18 mouse cellular contexts compared by ENCODE assay signal in genomic region chr10:63478946-63479345, GRCm38 (mm10). TPM values are rescaled to one million over a fixed set of nuclear protein-coding genes. Genes with fewer than 3 reads are reported as not detected.
DNase-seq lines count a peak whose midpoint lies in the region; ATAC-seq and TF ChIP-seq lines count a peak whose summit lies in the region.
"Had no signal": no experiment of that assay in that cellular context is flagged by ENCODE, and none has a peak within 500 bp of the region (broad histone marks: within the 10 kb centered on the region; RNA-seq: fewer than 3 reads in every experiment).

No protein-coding gene starts in this region.

- peak overlapping the region in 1 of 2 experiments; percentile 33; a peak in 1 of 4 replicates for H3K27ac ChIP-seq in heart, embryonic 14.5 days (replicated peaks in 1 of 2; ENCODE audit: control insufficient read depth in 1 of 2, insufficient read depth in 1 of 2, low read depth in 2 of 2, low read length in 2 of 2)
- H3K27ac ChIP-seq in layer of hippocampus, adult 2 months = no peak overlapping the region
- H3K27ac ChIP-seq: limb, embryonic 10.5 days; liver, embryonic 15.5 days had no signal

- TF ChIP-seq CTCF in layer of hippocampus, adult 2 months (conservative IDR thresholded peaks at IDR 0.05) = peak; percentile 72

- no peak for DNase-seq in heart, adult 11 months
- peak in 1 of 2 experiments; percentile 20 for DNase-seq in layer of hippocampus, adult 2 months (ENCODE audit: low spot score in 2 of 2)
- DNase-seq in layer of hippocampus, postnatal 36 days = no peak
- DNase-seq in A20 (ENCODE audit: low read depth, low spot score) = peak; percentile 32
- peak; percentile 5 for DNase-seq in Muller cell, postnatal 12 days (ENCODE audit: inconsistent ontology term)
- DNase-seq in right cerebral cortex, postnatal 4 days = no peak
- DNase-seq: adrenal gland, postnatal 36 days; cerebellum, adult 11 months; thymus, postnatal 36 days had no signal

- H3K9me3 ChIP-seq in heart, embryonic 14.5 days (ENCODE audit: control insufficient read depth, low read length) = no peaks in the 10 kb centered on the region
- H3K9me3 ChIP-seq: limb, embryonic 10.5 days; liver, embryonic 15.5 days had no signal

- peaks cover 21 to 60% of the 10 kb centered on the region in 2 experiments for H3K4me1 ChIP-seq in heart, embryonic 14.5 days (ENCODE audit: control insufficient read depth in 2 of 2, insufficient read depth in 2 of 2, low read length in 2 of 2)
- H3K4me1 ChIP-seq: limb, embryonic 10.5 days; liver, embryonic 15.5 days had no signal

- no peak for ATAC-seq in heart, embryonic 14.5 days (ENCODE audit: insufficient number of reproducible peaks, insufficient read depth, low FRiP score, low read depth)

- 0 out of 2 replicates have a peak, but pooled peaks cover 3% of the 10 kb centered on the region for H3K36me3 ChIP-seq in heart, embryonic 14.5 days (ENCODE audit: control insufficient read depth, insufficient read depth, low read length)
- H3K36me3 ChIP-seq: limb, embryonic 10.5 days; liver, embryonic 15.5 days had no signal

- H3K4me2 ChIP-seq in heart, embryonic 14.5 days (ENCODE audit: low read length) = no peak overlapping the region
- H3K4me2 ChIP-seq: liver, embryonic 15.5 days had no signal

- H3K9ac ChIP-seq in heart, embryonic 14.5 days (ENCODE audit: low read length) = 0 out of 2 replicates have a peak overlapping the region, but pooled peaks have one; percentile 11
- H3K9ac ChIP-seq: liver, embryonic 15.5 days had no signal

- no peak overlapping the region for H3K4me3 ChIP-seq in heart, embryonic 14.5 days (ENCODE audit: control insufficient read depth in 1 of 2, insufficient read depth in 1 of 2, low read depth in 1 of 2, low read length in 2 of 2)
- no peak overlapping the region for H3K4me3 ChIP-seq in layer of hippocampus, adult 2 months
- H3K4me3 ChIP-seq: limb, embryonic 10.5 days; liver, embryonic 15.5 days had no signal

- WGBS in heart, embryonic 14.5 days = 31% methylated on average over 2 of the region's 2 CpGs

- no peaks in the 10 kb centered on the region for H3K27me3 ChIP-seq in heart, embryonic 14.5 days (ENCODE audit: control insufficient read depth, insufficient read depth, low read length)
- H3K27me3 ChIP-seq: liver, embryonic 15.5 days had no signal

RNA-seq across cellular contexts. Expression of gene Ctnna3, which starts 49.0 kb away (rescaled TPM):
- polyA plus RNA-seq in heart, embryonic 14.5 days (2014; fragmentation: Nextera tagmentation; extraction: Ambion mirVana) = 29.4 and 33.6 TPM in 2 replicates
- 1 to 10 TPM; 1.8 to 2.0 TPM for total RNA-seq in layer of hippocampus, adult 2 months (2021)
- 1 to 10 TPM; 1.2 to 1.9 TPM for total RNA-seq in layer of hippocampus, postnatal 36 days (2021)
- total RNA-seq: common myeloid progenitor, adult 5-6 weeks; megakaryocyte-erythroid progenitor cell, adult 5-6 weeks had no signal
- polyA plus RNA-seq: limb, embryonic 10.5 days had no signal

RNA-seq across cellular contexts. Expression of gene Gm7075, which starts 57.4 kb away (rescaled TPM):
- not detected in 2 replicates for polyA plus RNA-seq in heart, embryonic 14.5 days (2014; fragmentation: Nextera tagmentation; extraction: Ambion mirVana)
- total RNA-seq in layer of hippocampus, adult 2 months (2021) = not detected
- total RNA-seq in layer of hippocampus, postnatal 36 days (2021) = not detected
- total RNA-seq: adrenal gland, postnatal 36 days; common myeloid progenitor, adult 5-6 weeks; layer of hippocampus, adult 18-20 months; megakaryocyte-erythroid progenitor cell, adult 5-6 weeks had no signal
- polyA plus RNA-seq: intestine, embryonic 14.5 days; limb, embryonic 10.5 days; liver, embryonic 15.5 days; small intestine, adult 2 months; stomach, embryonic 16.5 days had no signal

Comparison
In these comparisons a context has a peak if more than half of its experiments do, and no peak if none do; other contexts are left out.
1. DNase-seq: peak in A20 (single experiment) and Muller cell, postnatal 12 days (single experiment); none in heart, adult 11 months (single experiment), layer of hippocampus, postnatal 36 days (0 of 2) and right cerebral cortex, postnatal 4 days (single experiment).